Mouse (Mus musculus) gastrocnemius, adult 2 months (tissue): Measurements from ENCODE around the gene Taf15. TPM values are rescaled to one million over a fixed set of nuclear protein-coding genes. Genes with fewer than 3 reads are reported as not detected.

Experiments
- DNase-seq: peaks from one replicate; pipeline ENCODE4 v3.0.0; 2022
- H3K27ac ChIP-seq: fragments of 200-600 bp; 2 replicates; pipeline ENCODE4 v1.8.1; 2022; ENCODE audit warnings: mild to moderate bottlenecking
- H3K4me3 ChIP-seq: fragments of 200-600 bp; 2 replicates; pipeline ENCODE4 v1.8.1; 2022; ENCODE audit warnings: mild to moderate bottlenecking, moderate library complexity
- CTCF ChIP-seq: fragments of 200-600 bp; IDR thresholded peaks from 2 replicates; pipeline ENCODE4 v1.8.1; 2022; ENCODE audit warnings: antibody characterized with exemption, mild to moderate bottlenecking, moderate library complexity
- intact Hi-C: fragments of 180-260 bp; cut with DNase I; formaldehyde crosslinking; loops from one replicate; pipeline ENCODE4 v1.15.1; 2025
- total RNA-seq, 2 experiments: library from RNA; stranded (reverse); gene quantifications; 2 replicates each; pipeline ENCODE4 v1.2.3; 2021

Gene Taf15
- total RNA-seq, 2 experiments from 2014 or later = 27.1 to 30.5 TPM

DNA sequence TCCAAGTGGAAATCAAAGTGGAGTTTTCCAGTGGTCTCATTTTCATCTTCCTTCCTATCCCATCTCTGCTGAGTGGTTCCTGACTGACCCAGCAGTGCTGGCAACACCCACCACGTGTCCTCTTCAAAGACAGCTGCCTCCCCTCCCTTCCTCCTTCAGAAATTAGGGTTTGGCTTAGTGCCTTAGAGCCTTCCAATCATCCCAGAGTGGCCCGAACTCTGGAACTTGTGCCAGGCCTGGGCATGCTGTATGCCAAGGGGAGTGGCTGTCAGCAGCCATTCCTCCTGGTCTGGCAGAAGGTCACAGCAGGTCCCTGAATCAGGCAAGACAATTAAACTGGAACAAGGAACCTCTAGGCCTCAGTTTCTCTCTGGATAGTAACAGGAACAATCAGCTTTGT is 6.9 kb upstream of the Taf15 start:
- Histone ChIP-seq H3K27ac (peak overlapping the region; percentile 78), H3K4me3 (no peak overlapping the region)
- no peak for TF ChIP-seq CTCF
- intact Hi-C loops = no loop called here
- DNase-seq = peak; percentile 49

DNA sequence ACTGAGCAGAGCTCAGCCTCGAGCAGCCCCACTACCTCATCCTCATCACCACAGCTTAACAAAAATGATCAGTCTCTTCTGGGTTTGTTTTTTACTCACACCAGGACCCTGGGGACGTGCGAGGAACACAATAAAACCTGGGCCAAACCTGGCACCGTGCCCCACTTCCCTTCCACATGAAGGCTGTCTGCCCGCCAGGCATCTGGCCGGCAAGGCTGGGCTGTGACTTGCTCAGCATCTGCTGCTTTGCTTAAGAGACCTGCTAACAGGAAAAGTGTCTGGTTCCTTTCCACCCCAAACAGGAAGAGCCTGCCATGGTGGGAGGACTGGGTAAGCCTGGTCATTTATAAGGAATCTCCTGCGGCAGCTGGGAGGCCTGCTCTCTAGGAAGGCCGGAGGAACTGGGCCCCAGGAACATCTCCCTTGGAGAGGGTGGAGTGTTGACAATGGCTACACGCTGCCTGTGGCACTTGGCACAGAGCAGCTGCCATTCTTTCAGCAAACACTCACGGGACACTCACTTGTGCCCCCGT is 5.7 kb upstream of the Taf15 start:
- TF ChIP-seq CTCF = no peak
- intact Hi-C loops = no loop called here
- Histone ChIP-seq H3K27ac (peak overlapping the region; percentile 78), H3K4me3 (peak overlapping the region; percentile 5; the same call in 1 of the 2 replicates)
- peak; percentile 84 for DNase-seq

DNA sequence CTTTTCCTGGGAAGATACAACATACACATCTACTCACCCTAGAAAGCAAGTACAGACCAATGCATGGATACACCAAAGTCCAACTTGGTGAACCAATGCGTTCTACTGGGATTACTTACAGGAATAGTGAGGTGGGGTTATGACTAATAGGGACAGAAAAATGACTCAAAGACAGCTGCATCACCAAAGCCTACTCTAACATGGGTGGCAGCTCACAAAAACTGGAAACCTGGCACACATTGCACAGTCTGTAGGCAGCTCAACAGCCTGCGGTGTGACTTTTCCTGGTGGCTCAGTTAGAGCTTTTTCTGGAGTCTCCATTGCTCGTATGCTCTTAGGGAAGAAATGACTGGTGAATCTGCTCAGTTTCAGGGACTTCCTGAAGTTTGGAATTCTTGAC is 4.1 kb upstream of the Taf15 start:
- no peak for DNase-seq
- intact Hi-C loops = no loop called here
- no peak overlapping the region for H3K4me3 ChIP-seq
- H3K27ac ChIP-seq = no peak overlapping the region
- no peak for TF ChIP-seq CTCF

DNA sequence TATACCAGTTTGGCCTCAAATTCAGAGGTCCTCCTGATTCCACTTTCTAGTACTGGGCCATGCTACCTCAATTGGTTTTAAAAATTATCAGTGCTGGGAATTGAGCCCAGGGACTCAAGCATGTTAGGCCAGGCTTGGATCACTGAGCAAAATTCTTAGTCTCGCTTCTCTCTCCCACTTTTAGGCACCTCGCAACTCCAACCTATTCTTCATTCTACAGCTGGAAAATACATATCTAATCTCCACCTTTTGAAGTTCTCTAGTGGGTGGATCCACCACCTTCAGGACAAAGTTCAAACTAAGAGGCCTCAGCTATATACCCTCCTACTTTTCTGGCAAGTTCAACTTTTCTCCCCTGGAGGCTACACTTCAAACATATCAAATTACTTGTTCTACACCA is 1.1 kb upstream of the Taf15 start:
- H3K4me3 ChIP-seq = peak overlapping the region; percentile 93; the same call in 1 of the 2 replicates
- intact Hi-C loops = loop anchor here (1.0 kb wide), 2 partner anchors 27 to 31 kb away; no protein-coding TSS in a partner anchor
- peak overlapping the region; percentile 95; the same call in 1 of the 2 replicates for H3K27ac ChIP-seq
- DNase-seq = no peak
- no peak for TF ChIP-seq CTCF

DNA sequence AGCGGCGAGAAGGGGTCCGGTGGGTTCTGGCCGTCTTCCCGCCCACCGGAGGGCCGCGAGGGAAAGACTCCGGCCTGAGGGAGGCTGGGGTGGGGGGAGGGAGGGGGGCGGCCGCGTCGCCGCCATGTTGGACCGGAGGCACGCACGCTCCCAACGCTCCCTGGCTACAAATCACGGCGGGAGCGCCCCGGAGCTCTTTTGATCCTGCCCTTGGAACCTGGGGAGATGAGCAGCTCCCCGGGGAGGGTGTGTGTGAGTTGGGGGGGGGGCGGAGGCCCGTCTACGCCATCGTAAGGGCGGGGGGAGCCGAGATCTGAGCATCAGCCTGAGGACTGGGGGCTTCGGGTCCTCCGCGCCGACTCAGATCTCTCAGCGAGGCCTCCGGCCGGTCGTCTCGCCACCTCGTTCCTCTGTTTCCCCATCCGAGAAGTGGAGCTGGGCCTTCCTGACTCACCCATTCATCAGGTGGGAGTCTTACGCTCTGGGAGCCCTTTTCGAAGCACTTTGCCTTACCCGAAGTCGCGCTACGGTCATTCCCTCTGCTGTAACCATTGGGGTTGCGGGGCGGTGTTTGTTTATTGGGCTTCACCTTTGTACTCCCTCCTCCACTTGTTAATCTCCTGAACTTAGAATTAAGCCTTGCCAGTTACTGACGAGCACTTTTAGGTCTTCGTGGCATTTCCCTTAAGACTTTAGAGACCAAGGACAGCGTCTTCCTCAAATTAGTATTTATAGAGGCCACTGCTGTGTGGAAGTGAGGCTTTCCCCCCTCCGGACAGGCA is 540 bp downstream of the Taf15 start:
- TF ChIP-seq CTCF = no peak
- peak; percentile 22 for DNase-seq
- intact Hi-C loops = no loop called here
- Histone ChIP-seq H3K4me3 (peak overlapping the region; percentile 93), H3K27ac (peak overlapping the region; percentile 95)

DNA sequence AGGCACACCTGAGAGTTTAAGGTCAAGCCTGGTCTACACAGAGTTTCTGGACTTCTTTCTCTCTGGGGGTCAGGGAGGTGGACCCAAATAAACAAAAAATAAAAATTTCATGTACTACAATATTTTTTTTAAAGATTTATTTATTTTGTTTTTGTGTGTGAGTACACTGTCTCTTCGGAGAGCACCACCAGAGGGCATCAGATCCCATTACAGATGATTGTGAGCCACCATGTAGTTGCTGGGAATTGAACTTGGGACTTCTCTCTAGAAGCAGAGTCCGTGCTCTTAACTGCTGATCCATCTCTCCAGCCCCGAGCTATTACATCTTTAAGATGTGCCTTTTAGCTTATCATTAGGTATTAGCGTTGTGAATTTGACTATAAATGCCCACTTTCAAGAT is 18.6 kb downstream of the Taf15 start:
- no peak for TF ChIP-seq CTCF
- DNase-seq = no peak
- intact Hi-C loops = loop anchor here (10.0 kb wide), 1 partner anchor 147 kb away; no protein-coding TSS in a partner anchor
- no peak overlapping the region for H3K27ac ChIP-seq
- H3K4me3 ChIP-seq = no peak overlapping the region

DNA sequence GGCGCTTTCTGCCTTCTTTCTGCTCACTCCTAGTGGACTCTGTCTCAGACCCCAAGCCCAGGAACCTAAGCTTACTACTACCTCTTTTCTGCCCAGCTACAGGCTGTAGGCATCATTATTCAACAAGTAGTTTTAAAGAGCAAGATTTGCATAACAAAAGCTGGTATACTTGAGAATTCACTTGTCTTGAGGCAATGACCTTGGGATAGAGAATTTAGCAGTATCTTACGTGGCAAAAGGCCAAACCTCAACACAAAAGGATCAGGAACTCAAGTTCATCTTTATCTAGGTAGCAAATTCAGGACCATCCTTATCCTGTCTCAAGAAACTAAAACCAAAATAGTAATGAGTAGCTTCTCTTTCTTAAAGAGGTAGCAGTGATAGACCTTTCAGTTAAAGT is 22.7 kb downstream of the Taf15 start:
- TF ChIP-seq CTCF = no peak
- Histone ChIP-seq H3K27ac (no peak overlapping the region), H3K4me3 (no peak overlapping the region)
- no peak for DNase-seq
- intact Hi-C loops = loop anchor here (10.0 kb wide), 1 partner anchor 151 kb away; no protein-coding TSS in a partner anchor

DNA sequence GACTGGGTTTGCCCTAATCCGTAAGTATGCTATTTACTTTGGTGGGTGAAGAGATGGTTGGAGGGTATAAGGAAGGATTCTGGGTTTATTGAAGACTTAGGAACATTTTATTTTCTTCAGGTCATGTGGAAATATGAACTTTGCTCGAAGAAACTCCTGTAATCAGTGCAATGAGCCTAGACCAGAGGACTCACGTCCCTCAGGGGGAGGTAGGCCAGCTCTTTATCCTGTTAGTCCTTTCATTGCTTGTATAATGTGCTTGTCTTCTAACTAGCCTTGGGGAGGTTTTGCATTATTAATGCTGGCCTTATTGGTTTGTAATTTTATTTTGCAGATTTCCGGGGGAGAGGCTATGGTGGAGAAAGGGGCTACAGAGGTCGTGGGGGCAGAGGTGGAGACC is 31.4 kb downstream of the Taf15 start:
- intact Hi-C loops = no loop called here
- no peak for DNase-seq
- Histone ChIP-seq H3K27ac (no peak overlapping the region), H3K4me3 (no peak overlapping the region)
- no peak for TF ChIP-seq CTCF

DNA sequence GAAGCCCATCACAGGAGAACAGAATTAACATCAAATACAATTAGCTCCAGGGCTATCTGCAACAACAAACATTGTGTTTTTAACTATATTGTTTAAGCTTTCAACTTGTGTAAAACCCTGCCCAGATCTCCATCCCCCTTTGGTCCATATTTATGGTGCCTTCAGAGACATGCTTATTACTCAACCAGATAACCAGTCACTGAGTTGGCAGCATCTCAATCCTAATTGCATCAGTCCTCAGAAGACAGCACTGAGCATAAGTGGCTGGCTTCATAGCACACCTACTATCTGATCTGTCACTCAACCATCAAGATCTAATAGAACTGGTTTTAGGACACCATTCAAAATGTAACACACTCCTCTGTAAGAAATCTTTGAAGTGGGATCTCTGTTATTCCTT is 36.6 kb downstream of the Taf15 start:
- DNase-seq = no peak
- H3K4me3 ChIP-seq = no peak overlapping the region
- intact Hi-C loops = no loop called here
- no peak overlapping the region for H3K27ac ChIP-seq
- TF ChIP-seq CTCF = no peak

DNA sequence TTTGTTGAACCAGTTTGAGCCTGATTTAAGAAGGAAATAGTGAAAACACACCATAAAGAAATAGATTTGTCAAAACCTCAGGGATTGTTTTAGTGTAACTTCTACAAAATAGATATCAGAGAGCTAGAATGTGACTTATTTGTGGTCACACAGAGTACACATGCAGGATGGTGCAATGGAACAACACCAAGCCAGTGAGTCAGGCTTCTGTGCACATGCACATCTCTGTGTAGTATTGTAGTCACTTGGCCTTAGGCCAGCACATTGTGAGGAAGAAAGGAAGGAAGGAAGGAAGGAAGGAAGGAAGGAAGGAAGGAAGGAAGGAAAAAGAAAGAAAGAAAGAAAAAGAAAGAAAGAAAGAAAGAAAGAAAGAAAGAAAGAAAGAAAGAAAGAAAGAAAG is 44.3 kb downstream of the Taf15 start:
- Histone ChIP-seq H3K27ac (no peak overlapping the region), H3K4me3 (no peak overlapping the region)
- no peak for TF ChIP-seq CTCF
- intact Hi-C loops = no loop called here
- DNase-seq = no peak

DNA sequence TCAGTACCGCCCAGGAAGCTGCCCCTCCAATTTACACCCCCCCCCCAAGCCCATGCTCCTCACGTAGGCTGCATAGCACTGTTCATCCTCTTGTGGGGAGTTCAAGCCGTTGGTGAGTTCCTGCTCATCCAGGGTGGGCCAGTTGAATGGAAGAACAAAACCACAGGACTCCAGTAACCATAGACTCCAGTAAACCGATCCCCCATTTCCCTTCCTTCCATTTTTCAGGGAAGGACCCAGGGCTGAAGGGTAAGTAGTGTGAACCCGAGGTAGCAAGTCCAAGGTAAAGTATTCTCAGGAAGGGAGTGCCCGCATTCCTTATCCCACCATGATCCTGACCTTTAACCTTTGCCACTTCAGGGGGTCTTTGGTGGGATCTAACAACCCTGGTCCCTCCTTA is 45.5 kb downstream of the Taf15 start:
- H3K4me3 ChIP-seq = no peak overlapping the region

DNA sequence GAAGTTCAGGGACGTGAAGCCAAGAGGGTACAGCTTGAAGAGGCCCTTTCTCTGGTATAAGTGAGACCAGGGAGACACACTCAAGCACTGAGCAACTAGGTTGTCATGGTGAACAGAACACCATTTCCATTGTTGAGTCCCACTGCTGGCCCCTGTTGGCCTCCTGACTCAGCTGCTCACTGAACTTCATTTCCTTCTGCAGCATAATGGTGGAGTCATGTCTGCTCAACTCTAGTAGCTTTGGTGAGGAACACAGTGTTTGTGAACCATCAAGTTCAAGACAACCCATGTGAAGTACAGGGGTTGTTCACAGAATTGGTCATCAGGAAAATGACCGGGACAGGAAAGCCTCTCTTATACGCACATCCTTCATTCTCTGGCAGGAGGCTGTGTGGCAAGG is 49.2 kb downstream of the Taf15 start, which contains the start of gene Heatr9:
Heatr9 (minus strand) TSS at position 101 of the 400 bp plus-strand sequence.
- intact Hi-C loops = no loop called here
- TF ChIP-seq CTCF = no peak
- DNase-seq = no peak
- no peak within 1 kb of the TSS for H3K27ac ChIP-seq
- no peak within 1 kb of the TSS for H3K4me3 ChIP-seq

More for the DNA sequence above, 45.5 kb downstream of the Taf15 start:
- no peak for DNase-seq
- H3K27ac ChIP-seq = no peak overlapping the region
- no peak for TF ChIP-seq CTCF
- intact Hi-C loops = no loop called here

DNA sequence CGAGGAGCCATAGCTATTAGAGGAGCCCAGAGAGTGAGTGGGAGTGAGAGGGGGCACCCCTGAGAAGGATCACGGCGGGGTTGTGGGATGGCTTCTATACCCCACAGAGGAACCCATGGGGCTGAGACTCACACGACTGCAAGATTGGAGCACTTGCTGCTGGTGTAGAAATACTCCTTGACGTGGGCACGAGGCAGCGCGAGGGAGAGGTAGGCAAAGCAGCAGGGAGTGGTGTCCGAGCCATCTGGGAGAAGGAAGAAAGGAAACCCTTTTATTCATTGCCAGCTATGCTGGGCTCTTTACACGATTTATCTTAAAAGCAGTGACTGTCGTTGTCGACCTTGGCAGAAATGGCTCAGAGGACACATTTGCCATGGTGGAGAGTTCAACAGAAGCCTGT is 56.1 kb downstream of the Taf15 start:
- Histone ChIP-seq H3K4me3 (no peak overlapping the region), H3K27ac (no peak overlapping the region)
- no peak for TF ChIP-seq CTCF
- intact Hi-C loops = no loop called here
- DNase-seq = no peak
